Mouse (Mus musculus): ENCODE data around the gene Spint2. TPM values are rescaled to one million over a fixed set of nuclear protein-coding genes. Genes with fewer than 3 reads are reported as not detected.

The Spint2 gene
- total RNA-seq (2023), result 78.7 TPM

DNA sequence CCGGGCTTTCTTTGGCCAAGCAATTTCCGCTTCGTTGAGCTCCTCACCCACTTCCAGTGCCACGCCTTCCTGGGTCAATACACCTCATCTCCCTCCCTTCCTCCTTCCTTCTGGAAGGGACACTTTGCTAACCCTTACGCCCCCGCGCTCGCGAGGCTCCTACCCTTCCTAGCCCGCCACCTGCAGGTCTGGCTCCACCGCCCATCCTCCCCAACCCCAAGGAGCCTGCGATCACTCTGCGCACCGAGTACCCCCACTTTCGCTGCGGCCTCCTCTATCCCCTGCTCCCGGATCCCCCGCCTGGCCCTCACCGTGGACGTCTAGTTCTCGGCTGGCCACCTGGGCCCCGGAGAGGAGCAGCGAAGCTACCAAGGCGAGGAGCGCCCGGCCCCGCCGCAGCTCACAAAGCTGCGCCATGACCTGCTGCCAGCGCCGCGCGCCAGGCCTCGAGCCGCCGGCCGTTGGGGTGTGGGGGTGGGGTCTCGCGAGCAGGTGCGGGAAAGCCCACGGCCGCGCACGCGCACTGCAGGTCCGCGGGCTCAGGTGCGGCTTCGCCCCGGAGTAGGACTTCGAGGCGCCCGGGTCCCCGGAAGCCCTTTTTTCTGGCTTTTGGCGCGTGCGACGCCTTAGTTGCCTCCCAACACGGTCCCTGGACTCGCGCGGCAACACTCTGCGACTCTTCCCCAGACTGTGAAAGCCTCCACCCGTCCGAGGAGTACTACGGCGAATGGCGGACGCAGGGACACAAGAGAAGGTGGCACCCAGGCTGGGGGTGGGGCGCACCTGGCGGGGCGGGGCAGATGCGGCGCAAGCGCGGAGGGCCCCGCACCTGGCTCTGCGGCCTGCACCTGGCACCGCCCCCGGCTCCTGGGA is at the start of gene Spint2:
TSS of gene Spint2 (minus strand) at position 712 of the 873 bp plus-strand sequence.

DNA sequence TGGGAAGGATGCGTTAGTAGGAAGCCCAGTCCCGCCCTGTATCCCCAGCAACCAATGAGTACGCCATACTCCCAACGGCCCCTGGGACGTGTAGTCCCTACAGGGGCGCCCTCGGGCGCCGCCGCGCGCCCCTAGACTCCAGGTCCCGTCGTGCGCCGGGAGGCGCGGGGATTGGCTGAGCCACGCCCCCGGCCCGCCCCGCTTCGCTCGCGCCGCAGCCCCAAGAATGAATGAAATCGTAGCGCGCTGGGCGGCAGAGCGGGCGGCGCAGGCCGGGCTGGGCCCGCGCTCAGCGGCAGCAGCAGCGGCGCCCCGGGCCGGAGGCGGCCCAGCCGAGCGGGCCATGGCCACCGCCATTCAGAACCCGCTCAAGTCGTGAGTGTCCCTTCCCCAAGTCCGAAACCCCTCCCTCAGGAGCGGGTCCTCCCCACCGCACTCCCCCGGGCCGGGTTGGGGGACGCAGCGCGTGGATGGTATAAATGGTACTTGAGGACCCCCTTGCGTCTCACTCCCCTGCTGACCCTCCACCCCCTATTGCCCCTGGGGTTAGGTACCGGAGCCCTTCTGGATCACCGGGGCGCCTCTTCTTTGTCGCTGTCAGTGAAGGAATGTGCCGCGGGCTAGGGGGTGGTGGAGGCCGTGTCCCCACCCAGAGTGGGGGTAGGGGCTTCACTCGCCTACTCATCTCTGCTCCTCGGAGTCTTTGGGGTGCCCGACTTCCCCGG is 22.2 kb upstream of the Spint2 start, which contains the start of gene Dpf1:
TSS of gene Dpf1 (plus strand) at position 214 of the 725 bp plus-strand sequence.

DNA sequence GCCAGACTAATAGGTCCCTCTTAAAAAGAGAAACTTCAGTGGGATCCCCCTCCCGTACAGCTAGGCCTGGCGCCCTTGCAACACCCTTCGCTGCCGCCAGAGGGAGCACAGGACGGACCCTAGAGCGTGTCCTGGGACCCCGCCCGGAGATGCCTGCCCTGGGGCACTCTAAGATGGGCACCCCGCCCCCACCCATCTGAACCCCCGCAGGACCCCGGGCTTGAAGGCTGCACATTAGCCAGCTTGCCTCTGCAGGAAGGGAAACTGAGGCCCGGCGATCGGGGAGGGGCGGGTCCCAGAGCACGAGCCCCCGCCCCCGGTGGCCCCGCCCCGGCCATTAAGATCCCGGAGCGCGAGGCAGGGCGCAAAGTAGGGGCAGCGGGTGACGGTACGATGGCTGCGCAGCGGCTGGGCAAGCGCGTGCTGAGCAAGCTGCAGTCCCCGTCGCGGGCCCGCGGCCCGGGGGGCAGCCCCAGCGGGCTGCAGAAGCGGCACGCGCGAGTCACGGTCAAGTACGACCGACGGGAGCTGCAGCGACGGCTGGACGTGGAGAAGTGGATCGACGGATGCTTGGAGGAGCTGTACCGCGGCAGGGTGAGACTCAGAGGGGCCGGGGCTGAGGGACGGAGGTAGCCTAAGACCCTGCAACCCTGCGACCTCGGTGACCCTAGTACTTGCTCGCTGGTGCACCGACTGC is 7.4 kb upstream of the Spint2 start, which contains the start of gene Ppp1r14a:
TSS of gene Ppp1r14a (plus strand) at position 367 of the 697 bp plus-strand sequence.

DNA sequence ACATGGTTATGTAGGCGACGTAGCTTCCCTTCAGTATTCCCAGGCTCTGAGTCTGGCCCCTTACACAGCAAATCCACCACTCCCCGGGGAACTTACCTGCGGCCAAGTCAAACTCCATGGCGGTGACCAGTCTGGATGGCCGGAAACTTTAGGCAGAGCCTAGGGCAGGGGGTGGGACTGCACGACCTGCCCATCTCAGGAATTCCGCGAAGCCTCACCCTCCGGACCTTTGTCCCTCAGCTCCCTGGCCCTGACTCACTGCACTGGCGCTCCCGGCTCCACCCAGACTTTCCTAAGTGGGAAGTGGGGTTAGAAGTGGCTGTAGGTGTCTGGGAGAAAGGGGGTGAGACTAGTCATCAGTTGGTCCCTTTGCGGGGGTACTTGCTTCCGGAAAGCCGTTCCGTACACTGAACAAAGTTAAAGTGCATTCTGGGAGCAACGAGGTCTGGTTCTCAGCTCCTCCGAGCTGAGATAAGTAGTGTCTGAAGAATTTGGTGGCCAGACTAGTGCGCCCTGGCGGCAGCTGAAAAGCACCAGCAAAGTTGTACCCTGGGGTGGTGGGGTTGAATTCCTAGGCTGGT is 33.4 kb downstream of the Spint2 start, which contains the start of gene 2200002D01Rik:
TSS of gene 2200002D01Rik (minus strand) at position 206 of the 581 bp plus-strand sequence.

DNA sequence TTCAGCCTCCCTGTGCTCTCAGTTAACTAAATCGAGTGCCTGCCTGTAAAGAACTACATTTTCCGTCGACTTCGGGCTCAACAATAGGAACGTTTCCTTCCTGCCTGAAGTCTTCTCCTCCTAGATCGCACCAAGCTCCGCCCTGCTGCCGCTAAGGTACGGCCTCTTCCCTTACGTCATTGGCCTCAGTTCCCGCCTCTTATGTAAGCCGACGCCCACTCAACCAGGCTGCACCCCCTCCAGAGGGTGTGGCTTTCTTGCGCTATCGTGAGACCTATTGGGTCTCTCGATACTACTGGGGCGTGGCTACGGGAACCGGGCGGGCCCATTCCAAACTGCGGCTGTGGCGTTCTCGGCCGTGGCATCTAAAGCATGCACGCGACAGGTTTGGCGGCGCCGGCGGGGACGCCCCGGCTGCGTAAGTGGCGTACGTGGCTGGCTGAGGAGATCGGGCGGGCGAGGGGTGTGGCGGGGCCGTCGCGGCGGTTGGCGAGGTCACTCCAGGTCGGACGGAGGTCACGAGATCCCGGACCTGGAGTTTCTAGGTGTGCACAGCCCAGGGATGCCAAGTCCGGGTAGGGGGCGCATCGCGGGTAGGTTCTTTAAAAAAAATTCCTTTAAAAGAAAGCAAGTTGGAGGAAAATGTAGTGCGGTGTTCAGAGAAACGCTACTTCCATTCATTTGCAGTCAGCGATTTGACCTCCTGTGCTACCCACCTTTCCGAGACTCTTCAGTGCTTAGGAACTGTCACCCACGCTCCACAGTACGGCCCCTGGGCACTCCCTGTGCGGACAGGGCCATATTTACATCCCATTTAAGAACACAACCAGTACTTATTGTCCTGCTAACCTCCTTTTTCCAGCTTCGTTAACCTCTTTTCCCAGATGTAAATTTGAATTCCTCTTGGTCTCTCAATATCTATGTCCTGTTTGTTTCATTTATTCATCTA is 43.4 kb downstream of the Spint2 start, which contains the start of gene Yif1b:
TSS of gene Yif1b (plus strand) at position 311 of the 949 bp plus-strand sequence.

DNA sequence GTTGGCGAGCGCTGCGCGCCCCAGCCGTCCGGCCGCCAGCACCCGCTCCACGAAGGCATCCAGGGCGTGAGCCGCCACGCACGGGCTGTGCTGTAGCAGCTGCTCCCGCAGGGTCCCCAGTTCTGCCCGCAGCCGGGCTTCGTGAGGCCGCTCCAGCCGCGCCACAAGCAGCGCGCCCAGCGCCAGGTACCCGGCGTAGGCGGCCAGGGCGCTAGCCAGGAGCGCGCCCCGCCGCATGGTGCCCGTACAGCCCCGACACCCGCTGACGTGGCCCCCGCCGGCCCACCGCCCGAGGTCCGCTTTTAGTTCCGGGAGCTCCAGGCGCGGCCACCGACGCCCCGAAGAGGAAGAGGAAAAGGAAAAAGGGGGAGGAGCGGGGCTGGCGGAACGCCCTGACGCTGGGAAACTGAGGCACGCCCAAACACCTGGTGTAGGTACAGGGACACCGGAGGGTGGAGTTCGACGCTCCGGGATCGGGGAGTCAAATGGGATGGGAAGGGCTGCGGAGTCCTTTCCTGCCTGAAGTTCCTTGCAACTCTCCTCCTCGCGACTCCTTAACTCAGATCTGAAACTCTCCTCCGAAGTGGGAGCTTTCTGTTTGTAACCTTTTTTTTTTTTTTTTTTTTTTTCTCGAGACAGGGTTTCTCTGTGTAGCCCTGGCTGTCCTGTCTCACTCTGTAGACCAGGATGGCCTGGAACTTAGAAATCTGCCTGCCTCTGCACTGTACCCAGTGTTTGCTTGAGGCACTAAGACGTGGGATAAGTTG is 49.3 kb downstream of the Spint2 start, which contains the start of gene Kcnk6:
TSS of gene Kcnk6 (minus strand) at position 269 of the 767 bp plus-strand sequence.

DNA sequence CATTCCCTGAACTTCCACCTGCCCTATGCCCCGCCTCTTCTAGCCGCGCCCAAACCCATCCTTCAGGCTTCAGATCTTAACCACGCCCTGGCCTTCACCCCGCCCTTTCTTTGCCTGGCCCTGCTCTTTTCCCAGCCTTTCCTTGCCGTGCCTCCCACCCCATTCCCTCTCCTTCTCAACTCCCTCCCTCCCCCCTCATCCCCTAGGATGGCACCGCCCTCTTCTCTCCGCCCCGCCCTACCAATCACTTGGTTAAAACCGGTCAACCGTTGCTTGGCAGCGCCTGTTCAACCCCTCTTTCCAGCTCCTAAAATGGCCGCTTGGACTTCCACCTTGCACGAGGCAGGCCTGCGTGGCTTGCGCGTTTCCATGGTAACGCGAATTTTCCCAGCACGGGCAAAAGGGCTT is 68.0 kb downstream of the Spint2 start, which contains the start of gene Catsperg1:
TSS of gene Catsperg1 (minus strand) at position 361 of the 408 bp plus-strand sequence.

Other genes starting within 250 kb of the Spint2 start
- gene Ryr1, start 156.7 kb downstream of the Spint2 start, total RNA-seq (2023), result not detected
- gene Rasgrp4, start 147.1 kb downstream of the Spint2 start, total RNA-seq (2023), result 2.9 TPM
- gene Fam98c, start 125.7 kb downstream of the Spint2 start, total RNA-seq (2023), result 36.9 TPM
- gene Ggn, start 111.7 kb downstream of the Spint2 start, total RNA-seq (2023), result not detected
- 1.0 TPM for gene Spred3, start 111.5 kb downstream of the Spint2 start, total RNA-seq (2023)
- 152 TPM for gene Psmd8, start 101.2 kb downstream of the Spint2 start, total RNA-seq (2023)
- 0.77 TPM for gene Catsperg1, start 67.9 kb downstream of the Spint2 start, total RNA-seq (2023)
- gene Kcnk6, start 49.4 kb downstream of the Spint2 start, total RNA-seq (2023), result 1.3 TPM
- 23.8 TPM for gene Yif1b, start 43.6 kb downstream of the Spint2 start, total RNA-seq (2023)
- gene 2200002D01Rik, start 33.4 kb downstream of the Spint2 start, total RNA-seq (2023), result 1.2 TPM
- gene Ppp1r14a, start 7.4 kb upstream of the Spint2 start, total RNA-seq (2023), result 1.8 TPM
- not detected for gene Dpf1, start 22.0 kb upstream of the Spint2 start, total RNA-seq (2023)
- 57.0 TPM for gene Sipa1l3, start 236.7 kb upstream of the Spint2 start, total RNA-seq (2023)